Mouse (Mus musculus): ENCODE data around the gene Wfdc3. TPM values are rescaled to one million over a fixed set of nuclear protein-coding genes. Genes with fewer than 3 reads are reported as not detected.
"Not testable (repeated sequence)": the region's sequence is repeated elsewhere in the genome, so short reads cannot be mapped to it uniquely, and the experiment has no call there.

The Wfdc3 gene
- polyA plus RNA-seq, 1 experiment from 2014 or later = 0.46 TPM

GRCm38 (mm10) chr2:164733259-164733658, 12.5 kb downstream of the Wfdc3 start:
- no peaks in the 10 kb centered on the region for H3K9me3 ChIP-seq (replicated peaks; ENCODE audit: control insufficient read depth, low read length)
- no peak overlapping the region for H3K27ac ChIP-seq (replicated peaks; ENCODE audit: low read depth, low read length)
- WGBS = 70% methylated on average over 2 of the region's 2 CpGs
- H3K9ac ChIP-seq (replicated peaks; ENCODE audit: low read length) = no peak overlapping the region
- H3K27me3 ChIP-seq (ENCODE audit: control insufficient read depth, insufficient read depth, low read length) = no peaks in the 10 kb centered on the region
- H3K4me1 ChIP-seq (ENCODE audit: control insufficient read depth, insufficient read depth, low read length) = no peaks in the 10 kb centered on the region
- ATAC-seq (replicated peaks; ENCODE audit: insufficient number of reproducible peaks, low FRiP score, low TSS enrichment, low read depth) (no peak), DNase-seq (ENCODE audit: low spot score) (no peak)
- H3K4me3 ChIP-seq (ENCODE audit: low read depth, low read length) = no peak overlapping the region
- no peak overlapping the region for H3K4me2 ChIP-seq (ENCODE audit: low read depth, low read length)
- no peaks in the 10 kb centered on the region for H3K36me3 ChIP-seq (replicated peaks; ENCODE audit: control insufficient read depth, insufficient read depth, low read depth, low read length)

DNA sequence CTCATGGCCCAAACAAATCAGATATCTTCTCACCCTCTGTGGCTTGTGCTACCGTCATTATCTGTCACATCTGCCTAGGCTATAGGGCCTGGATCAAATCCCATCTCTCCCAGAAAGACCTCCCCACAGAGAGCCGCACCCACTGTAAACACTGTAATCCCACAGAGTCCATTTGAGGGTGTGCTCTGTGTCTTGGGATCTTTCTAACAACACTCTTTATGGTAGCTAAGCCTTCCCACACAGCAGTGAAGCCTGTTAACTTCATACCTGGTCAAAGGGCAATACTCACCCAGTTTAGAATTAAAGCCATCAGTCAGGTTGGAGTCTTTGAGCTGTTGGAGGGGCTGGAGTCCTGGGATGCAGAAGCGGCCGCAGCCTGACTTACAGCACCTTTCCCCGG, 14.0 kb downstream of the Wfdc3 start:
- Histone ChIP-seq H3K9me3 (replicated peaks; ENCODE audit: control insufficient read depth, low read length) (no peaks in the 10 kb centered on the region), H3K4me1 (ENCODE audit: control insufficient read depth, insufficient read depth, low read length) (no peaks in the 10 kb centered on the region), H3K4me2 (ENCODE audit: low read depth, low read length) (no peak overlapping the region), H3K4me3 (ENCODE audit: low read depth, low read length) (no peak overlapping the region), H3K27ac (replicated peaks; ENCODE audit: low read depth, low read length) (no peak overlapping the region), H3K36me3 (replicated peaks; ENCODE audit: control insufficient read depth, insufficient read depth, low read depth, low read length) (no peaks in the 10 kb centered on the region), H3K27me3 (ENCODE audit: control insufficient read depth, insufficient read depth, low read length) (no peaks in the 10 kb centered on the region), H3K9ac (replicated peaks; ENCODE audit: low read length) (no peak overlapping the region)
- no peak for ATAC-seq (replicated peaks; ENCODE audit: insufficient number of reproducible peaks, low FRiP score, low TSS enrichment, low read depth)
- no peak for DNase-seq (ENCODE audit: low spot score)
- 68% methylated on average over 5 of the region's 5 CpGs for WGBS

GRCm38 (mm10) chr2:164725895-164726619, 19.7 kb downstream of the Wfdc3 start:
- peak; percentile 84 for DNase-seq (ENCODE audit: low spot score)
- no peak overlapping the region for H3K4me2 ChIP-seq (ENCODE audit: low read depth, low read length)
- WGBS = 22% methylated on average over 6 of the region's 6 CpGs
- H3K36me3 ChIP-seq (replicated peaks; ENCODE audit: control insufficient read depth, insufficient read depth, low read depth, low read length) = no peaks in the 10 kb centered on the region
- H3K4me3 ChIP-seq (ENCODE audit: low read depth, low read length) = no peak overlapping the region
- ATAC-seq (replicated peaks; ENCODE audit: insufficient number of reproducible peaks, low FRiP score, low TSS enrichment, low read depth) = 0 out of 2 replicates have a peak, but pooled peaks have one; percentile 18
- no peaks in the 10 kb centered on the region for H3K9me3 ChIP-seq (replicated peaks; ENCODE audit: control insufficient read depth, low read length)
- no peaks in the 10 kb centered on the region for H3K4me1 ChIP-seq (ENCODE audit: control insufficient read depth, insufficient read depth, low read length)
- H3K27ac ChIP-seq (replicated peaks; ENCODE audit: low read depth, low read length) = no peak overlapping the region
- H3K9ac ChIP-seq (replicated peaks; ENCODE audit: low read length) = no peak overlapping the region
- no peaks in the 10 kb centered on the region for H3K27me3 ChIP-seq (ENCODE audit: control insufficient read depth, insufficient read depth, low read length)

- DNase-seq (ENCODE audit: low spot score) = no peak
- Histone ChIP-seq H3K9ac (replicated peaks; ENCODE audit: low read length) (no peak overlapping the region), H3K4me2 (ENCODE audit: low read depth, low read length) (no peak overlapping the region), H3K27ac (replicated peaks; ENCODE audit: low read depth, low read length) (no peak overlapping the region), H3K4me1 (ENCODE audit: control insufficient read depth, insufficient read depth, low read length) (no peaks in the 10 kb centered on the region), H3K4me3 (ENCODE audit: low read depth, low read length) (no peak overlapping the region), H3K9me3 (replicated peaks; ENCODE audit: control insufficient read depth, low read length) (no peaks in the 10 kb centered on the region), H3K27me3 (ENCODE audit: control insufficient read depth, insufficient read depth, low read length) (no peaks in the 10 kb centered on the region), H3K36me3 (replicated peaks; ENCODE audit: control insufficient read depth, insufficient read depth, low read depth, low read length) (no peaks in the 10 kb centered on the region)
- WGBS = 57% methylated on average over 4 of the region's 4 CpGs
- no peak for ATAC-seq (replicated peaks; ENCODE audit: insufficient number of reproducible peaks, low FRiP score, low TSS enrichment, low read depth)
Measured at GRCm38 (mm10) chr2:164723276-164723675, 22.5 kb downstream of the Wfdc3 start.

DNA sequence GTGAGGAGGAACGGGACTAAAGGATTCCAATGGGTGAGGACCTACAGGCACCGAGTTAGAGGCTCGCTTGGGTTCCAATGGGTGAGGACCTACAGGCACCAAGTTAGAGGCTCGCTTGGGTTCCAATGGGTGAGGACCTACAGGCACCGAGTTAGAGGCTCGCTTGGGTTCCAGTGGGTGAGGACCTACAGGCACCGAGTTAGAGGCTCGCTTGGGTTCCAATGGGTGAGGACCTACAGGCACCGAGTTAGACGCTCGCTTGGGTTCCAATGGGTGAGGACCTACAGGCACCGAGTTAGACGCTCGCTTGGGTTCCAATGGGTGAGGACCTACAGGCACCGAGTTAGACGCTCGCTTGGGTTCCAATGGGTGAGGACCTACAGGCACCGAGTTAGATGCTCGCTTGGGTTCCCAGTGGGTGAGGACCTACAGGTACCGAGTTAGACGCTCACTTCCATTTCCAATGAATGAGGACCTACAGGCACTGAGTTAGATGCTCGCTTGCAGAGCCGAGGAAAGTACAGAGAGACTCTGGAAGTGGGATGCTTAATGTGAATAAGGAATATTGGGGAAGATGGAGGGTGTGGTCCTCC, 29.4 kb downstream of the Wfdc3 start:
- not testable (repeated sequence) for H3K27me3 ChIP-seq (ENCODE audit: control insufficient read depth, insufficient read depth, low read length); H3K36me3 ChIP-seq (replicated peaks; ENCODE audit: control insufficient read depth, insufficient read depth, low read depth, low read length); H3K4me3 ChIP-seq (ENCODE audit: low read depth, low read length); H3K4me2 ChIP-seq (ENCODE audit: low read depth, low read length); H3K4me1 ChIP-seq (ENCODE audit: control insufficient read depth, insufficient read depth, low read length); DNase-seq (ENCODE audit: low spot score); H3K9ac ChIP-seq (replicated peaks; ENCODE audit: low read length); ATAC-seq (replicated peaks; ENCODE audit: insufficient number of reproducible peaks, low FRiP score, low TSS enrichment, low read depth); H3K27ac ChIP-seq (replicated peaks; ENCODE audit: low read depth, low read length); H3K9me3 ChIP-seq (replicated peaks; ENCODE audit: control insufficient read depth, low read length)
- 89% methylated on average over 20 of the region's 23 CpGs for WGBS

DNA sequence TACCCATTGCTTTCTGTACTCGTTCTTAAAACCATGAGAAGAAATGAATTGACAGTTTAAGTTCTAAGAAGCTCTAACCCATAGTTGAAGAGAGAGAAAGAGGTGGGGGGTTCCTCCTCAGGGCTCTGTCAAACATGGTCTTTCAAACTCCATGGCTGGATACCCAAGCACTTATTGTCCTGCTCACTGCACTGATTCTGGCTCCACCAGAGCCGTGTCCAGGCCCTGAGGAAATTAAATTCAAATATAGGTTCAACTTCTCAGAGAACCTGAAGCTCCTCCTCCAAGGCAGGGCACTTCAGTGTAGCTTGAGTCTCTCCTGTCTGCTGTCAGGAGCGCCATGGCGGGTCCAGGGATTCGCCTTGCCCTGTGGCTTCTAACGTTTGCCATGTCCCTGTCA, 30.7 kb downstream of the Wfdc3 start, which contains the start of gene Spint5:
Gene Spint5 (plus strand): TSS at position 301 of the 400 bp plus-strand sequence.
- no peak within 1 kb of the TSS for H3K4me2 ChIP-seq (ENCODE audit: low read depth, low read length)
- H3K9ac ChIP-seq (replicated peaks; ENCODE audit: low read length) = no peak within 1 kb of the TSS
- DNase-seq (ENCODE audit: low spot score) (no peak), ATAC-seq (replicated peaks; ENCODE audit: insufficient number of reproducible peaks, low FRiP score, low TSS enrichment, low read depth) (no peak)
- H3K9me3 ChIP-seq (replicated peaks; ENCODE audit: control insufficient read depth, low read length) = no peaks in the 10 kb centered on the region
- H3K27me3 ChIP-seq (ENCODE audit: control insufficient read depth, insufficient read depth, low read length) = no peaks in the 10 kb centered on the region
- no peak within 1 kb of the TSS for H3K4me3 ChIP-seq (ENCODE audit: low read depth, low read length)
- no peak within 1 kb of the TSS for H3K27ac ChIP-seq (replicated peaks; ENCODE audit: low read depth, low read length)
- 79% methylated on average over 6 of the region's 6 CpGs for WGBS
- no peaks in the 10 kb centered on the region for H3K4me1 ChIP-seq (ENCODE audit: control insufficient read depth, insufficient read depth, low read length)
- no peaks in the 10 kb centered on the region for H3K36me3 ChIP-seq (replicated peaks; ENCODE audit: control insufficient read depth, insufficient read depth, low read depth, low read length)

DNA sequence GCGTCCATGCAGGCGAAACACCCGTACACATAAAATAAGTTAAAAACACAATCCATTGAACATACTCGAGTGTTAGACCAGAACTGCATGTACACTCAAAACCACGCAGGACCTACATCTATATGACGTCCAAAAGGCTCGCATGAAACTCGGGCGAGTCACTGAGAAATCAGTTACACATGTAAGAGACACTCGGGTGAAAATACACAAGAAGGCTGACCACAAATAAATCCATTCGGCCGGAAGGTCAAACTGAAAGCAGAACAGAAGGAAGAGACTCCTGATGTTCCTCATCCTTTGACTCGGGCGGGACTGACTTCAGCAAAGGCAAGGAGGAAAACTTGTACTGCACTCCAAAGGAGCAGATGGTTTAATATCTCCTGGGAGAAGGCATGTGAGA, 39.7 kb downstream of the Wfdc3 start:
- DNase-seq (ENCODE audit: low spot score) = no peak
- H3K4me1 ChIP-seq (ENCODE audit: control insufficient read depth, insufficient read depth, low read length) = no peaks in the 10 kb centered on the region
- no peaks in the 10 kb centered on the region for H3K27me3 ChIP-seq (ENCODE audit: control insufficient read depth, insufficient read depth, low read length)
- WGBS = 92% methylated on average over 14 of the region's 14 CpGs
- H3K4me3 ChIP-seq (ENCODE audit: low read depth, low read length) = no peak overlapping the region
- H3K4me2 ChIP-seq (ENCODE audit: low read depth, low read length) = no peak overlapping the region
- H3K9ac ChIP-seq (replicated peaks; ENCODE audit: low read length) = no peak overlapping the region
- no peak for ATAC-seq (replicated peaks; ENCODE audit: insufficient number of reproducible peaks, low FRiP score, low TSS enrichment, low read depth)
- no peak overlapping the region for H3K27ac ChIP-seq (replicated peaks; ENCODE audit: low read depth, low read length)
- H3K9me3 ChIP-seq (replicated peaks; ENCODE audit: control insufficient read depth, low read length) = no peaks in the 10 kb centered on the region
- no peaks in the 10 kb centered on the region for H3K36me3 ChIP-seq (replicated peaks; ENCODE audit: control insufficient read depth, insufficient read depth, low read depth, low read length)

DNA sequence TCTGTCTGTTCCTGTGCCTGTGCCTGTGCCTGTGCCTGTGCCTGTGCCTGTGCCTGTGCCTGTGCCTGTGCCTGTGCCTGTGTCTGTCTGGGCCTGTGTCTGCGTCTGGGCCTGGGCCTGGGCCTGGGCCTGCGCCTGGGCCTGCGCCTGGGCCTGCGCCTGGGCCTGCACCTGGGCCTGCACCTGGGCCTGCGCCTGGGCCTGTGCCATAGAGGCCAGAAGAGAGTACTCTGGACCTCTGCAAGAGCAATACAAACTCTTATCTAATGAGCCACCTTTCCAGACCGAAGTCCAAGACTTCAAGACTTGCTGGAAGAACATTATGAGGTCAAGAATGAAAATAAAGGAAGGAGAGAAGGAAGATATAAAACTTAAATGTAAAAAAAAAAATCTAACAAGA, 40.4 kb downstream of the Wfdc3 start:
- H3K36me3 ChIP-seq (replicated peaks; ENCODE audit: control insufficient read depth, insufficient read depth, low read depth, low read length) = no peaks in the 10 kb centered on the region
- H3K4me3 ChIP-seq (ENCODE audit: low read depth, low read length) = no peak overlapping the region
- H3K27ac ChIP-seq (replicated peaks; ENCODE audit: low read depth, low read length) = no peak overlapping the region
- no peak overlapping the region for H3K4me2 ChIP-seq (ENCODE audit: low read depth, low read length)
- no peaks in the 10 kb centered on the region for H3K4me1 ChIP-seq (ENCODE audit: control insufficient read depth, insufficient read depth, low read length)
- ATAC-seq (replicated peaks; ENCODE audit: insufficient number of reproducible peaks, low FRiP score, low TSS enrichment, low read depth) (no peak), DNase-seq (ENCODE audit: low spot score) (no peak)
- no peaks in the 10 kb centered on the region for H3K27me3 ChIP-seq (ENCODE audit: control insufficient read depth, insufficient read depth, low read length)
- 91% methylated on average over 6 of the region's 6 CpGs for WGBS
- H3K9me3 ChIP-seq (replicated peaks; ENCODE audit: control insufficient read depth, low read length) = no peaks in the 10 kb centered on the region
- H3K9ac ChIP-seq (replicated peaks; ENCODE audit: low read length) = no peak overlapping the region

All from embryonic facial prominence, embryonic 11.5 days (tissue).